Mouse (Mus musculus): ENCODE results near the gene Mblac1. TPM values are rescaled to one million over a fixed set of nuclear protein-coding genes. Genes with fewer than 3 reads are reported as not detected.

Gene Mblac1
- 7.2 and 12.9 TPM in 2 replicates for polyA plus RNA-seq (2012; rRNA removed)

GRCm38 (mm10) chr5:138193771-138194727 lies at the start of gene Mblac1:
TSS of gene Mblac1 (plus strand) at chr5:138194314.

GRCm38 (mm10) chr5:138155443-138155976 lies 38.6 kb upstream of the Mblac1 start, which contains the start of gene Zfp113:
TSS of gene Zfp113 (minus strand) at chr5:138155744.

GRCm38 (mm10) chr5:138160842-138161665 lies 33.1 kb upstream of the Mblac1 start, which contains the start of gene Cops6:
TSS of gene Cops6 (plus strand) at chr5:138161071.

GRCm38 (mm10) chr5:138171695-138172491 lies 22.2 kb upstream of the Mblac1 start, which contains the start of the genes Ap4m1 and Mcm7:
TSS of gene Ap4m1 (plus strand) at chr5:138172002.
TSS of gene Mcm7 (minus strand) at chr5:138172422.

GRCm38 (mm10) chr5:138186950-138187638 lies 7.0 kb upstream of the Mblac1 start, which contains the start of the genes Taf6 and Cnpy4:
TSS of gene Taf6 (minus strand) at chr5:138187451.
TSS of gene Cnpy4 (plus strand) at chr5:138187485.

GRCm38 (mm10) chr5:138225700-138226099 lies 31.6 kb downstream of the Mblac1 start, which contains the start of gene Nxpe5:
TSS of gene Nxpe5 (plus strand) at chr5:138225898.

Other genes starting within 250 kb of the Mblac1 start
- 0.10 and 0.37 TPM in 2 replicates for gene Gjc3, start 231.2 kb upstream of the Mblac1 start, polyA plus RNA-seq (2012; rRNA removed)
- not detected in 2 replicates for gene Azgp1, start 212.8 kb upstream of the Mblac1 start, polyA plus RNA-seq (2012; rRNA removed)
- gene Smok3a, start 173.1 kb upstream of the Mblac1 start, polyA plus RNA-seq (2012; rRNA removed): not detected in 2 replicates
- not detected in 2 replicates for gene Smok3b, start 172.9 kb upstream of the Mblac1 start, polyA plus RNA-seq (2012; rRNA removed)
- not detected in 2 replicates for gene Smok3c, start 141.1 kb upstream of the Mblac1 start, polyA plus RNA-seq (2012; rRNA removed)
- gene Zkscan1, start 109.2 kb upstream of the Mblac1 start, polyA plus RNA-seq (2012; rRNA removed): 16.0 and 21.4 TPM in 2 replicates
- 60.7 and 72.1 TPM in 2 replicates for gene Zscan21, start 77.4 kb upstream of the Mblac1 start, polyA plus RNA-seq (2012; rRNA removed)
- gene Zfp113, start 38.6 kb upstream of the Mblac1 start, polyA plus RNA-seq (2012; rRNA removed): 15.0 and 20.4 TPM in 2 replicates
- 98.2 and 167 TPM in 2 replicates for gene Cops6, start 33.2 kb upstream of the Mblac1 start, polyA plus RNA-seq (2012; rRNA removed)
- 50.7 and 67.8 TPM in 2 replicates for gene Ap4m1, start 22.3 kb upstream of the Mblac1 start, polyA plus RNA-seq (2012; rRNA removed)
- 257 and 285 TPM in 2 replicates for gene Mcm7, start 21.9 kb upstream of the Mblac1 start, polyA plus RNA-seq (2012; rRNA removed)
- gene Taf6, start 6.9 kb upstream of the Mblac1 start, polyA plus RNA-seq (2012; rRNA removed): 79.7 and 99.7 TPM in 2 replicates
- gene Cnpy4, start 6.8 kb upstream of the Mblac1 start, polyA plus RNA-seq (2012; rRNA removed): 53.3 and 94.0 TPM in 2 replicates
- not detected in 2 replicates for gene Nxpe5, start 31.6 kb downstream of the Mblac1 start, polyA plus RNA-seq (2012; rRNA removed)
- gene Lamtor4, start 61.2 kb downstream of the Mblac1 start, polyA plus RNA-seq (2012; rRNA removed): 73.2 and 79.4 TPM in 2 replicates
- gene BC037034, start 69.7 kb downstream of the Mblac1 start, polyA plus RNA-seq (2012; rRNA removed): 72.1 and 73.9 TPM in 2 replicates
- gene Gal3st4, start 78.5 kb downstream of the Mblac1 start, polyA plus RNA-seq (2012; rRNA removed): 1.7 and 2.7 TPM in 2 replicates
- 0.26 and 0.72 TPM in 2 replicates for gene Gm43720, start 85.6 kb downstream of the Mblac1 start, polyA plus RNA-seq (2012; rRNA removed)
- 304 and 321 TPM in 2 replicates for gene Gpc2, start 85.7 kb downstream of the Mblac1 start, polyA plus RNA-seq (2012; rRNA removed)
- gene Stag3, start 85.9 kb downstream of the Mblac1 start, polyA plus RNA-seq (2012; rRNA removed): 6.9 and 11.9 TPM in 2 replicates
- gene Pvrig, start 147.6 kb downstream of the Mblac1 start, polyA plus RNA-seq (2012; rRNA removed): 0.08 and 0.09 TPM in 2 replicates
- 26.5 and 34.9 TPM in 2 replicates for gene Zfp157, start 247.2 kb downstream of the Mblac1 start, polyA plus RNA-seq (2012; rRNA removed)

All from central nervous system, embryonic 11.5 days (tissue).